Mouse (Mus musculus): ENCODE results near the gene Emc9. TPM values are rescaled to one million over a fixed set of nuclear protein-coding genes. Genes with fewer than 3 reads are reported as not detected.

Gene Emc9
- polyA plus RNA-seq, 1 experiment from 2014 or later = 56.2 TPM

GRCm38 (mm10) chr14:55605743-55606459, 20.8 kb upstream of the Emc9 start:
- Histone ChIP-seq H3K27me3 (replicated peaks) (no peaks in the 10 kb centered on the region), H3K9me3 (replicated peaks) (no peaks in the 10 kb centered on the region), H3K27ac (replicated peaks) (no peak overlapping the region), H3K4me3 (replicated peaks) (no peak overlapping the region), H3K9ac (replicated peaks) (no peak overlapping the region), H3K36me3 (peaks cover 80% of the 10 kb centered on the region), H3K4me1 (peaks cover 12% of the 10 kb centered on the region), H3K4me2 (no peak overlapping the region)
- no peak for ATAC-seq (ENCODE audit: low FRiP score)
- 94% methylated on average over 16 of the region's 16 CpGs for WGBS

- no peak overlapping the region for H3K9ac ChIP-seq (replicated peaks)
- H3K36me3 ChIP-seq = peaks cover 82% of the 10 kb centered on the region
- no peak overlapping the region for H3K4me3 ChIP-seq (replicated peaks)
- peaks cover 12% of the 10 kb centered on the region for H3K4me1 ChIP-seq
- ATAC-seq (ENCODE audit: low FRiP score) = no peak
- peak overlapping the region; percentile 54 for H3K4me2 ChIP-seq
- no peak overlapping the region for H3K27ac ChIP-seq (replicated peaks)
- H3K9me3 ChIP-seq (replicated peaks) = no peaks in the 10 kb centered on the region
- H3K27me3 ChIP-seq (replicated peaks) = no peaks in the 10 kb centered on the region
- 86% methylated on average over 11 of the region's 11 CpGs for WGBS
Observed at GRCm38 (mm10) chr14:55604823-55605222, 19.7 kb upstream of the Emc9 start.

- Histone ChIP-seq H3K27me3 (replicated peaks) (no peaks in the 10 kb centered on the region), H3K9ac (replicated peaks) (no peak overlapping the region), H3K9me3 (replicated peaks) (no peaks in the 10 kb centered on the region), H3K4me2 (peak overlapping the region; percentile 54), H3K36me3 (peaks cover 82% of the 10 kb centered on the region), H3K27ac (replicated peaks) (peak overlapping the region; percentile 63; the same call in 1 of the 2 replicates), H3K4me1 (peaks cover 12% of the 10 kb centered on the region), H3K4me3 (replicated peaks) (peak overlapping the region; percentile 34)
- ATAC-seq (ENCODE audit: low FRiP score) = peak; percentile 86; the same call in 1 of the 2 replicates
- WGBS = 24% methylated on average over 19 of the region's 19 CpGs
Observed at GRCm38 (mm10) chr14:55603633-55604576, 18.8 kb upstream of the Emc9 start.

GRCm38 (mm10) chr14:55603271-55603632, 18.1 kb upstream of the Emc9 start, which contains the start of gene Irf9:
Gene Irf9, plus strand, starts transcription at chr14:55603571.
- H3K27me3 ChIP-seq (replicated peaks) = no peaks in the 10 kb centered on the region
- 86% methylated on average over 7 of the region's 7 CpGs for WGBS
- H3K36me3 ChIP-seq = peaks cover 82% of the 10 kb centered on the region
- H3K4me3 ChIP-seq (replicated peaks) = peak within 1 kb of the TSS; percentile 34
- ATAC-seq (ENCODE audit: low FRiP score) = no peak
- no peaks in the 10 kb centered on the region for H3K9me3 ChIP-seq (replicated peaks)
- no peak within 1 kb of the TSS for H3K9ac ChIP-seq (replicated peaks)
- H3K4me2 ChIP-seq = peak within 1 kb of the TSS; percentile 54
- peaks cover 12% of the 10 kb centered on the region for H3K4me1 ChIP-seq
- peak within 1 kb of the TSS; percentile 63; the same call in 1 of the 2 replicates for H3K27ac ChIP-seq (replicated peaks)

GRCm38 (mm10) chr14:55598521-55599390, 13.7 kb upstream of the Emc9 start:
- no peak overlapping the region for H3K4me2 ChIP-seq
- no peak overlapping the region for H3K4me3 ChIP-seq (replicated peaks)
- peaks cover 11% of the 10 kb centered on the region for H3K4me1 ChIP-seq
- H3K9me3 ChIP-seq (replicated peaks) = no peaks in the 10 kb centered on the region
- H3K9ac ChIP-seq (replicated peaks) = no peak overlapping the region
- 96% methylated on average over 21 of the region's 21 CpGs for WGBS
- ATAC-seq (ENCODE audit: low FRiP score) = no peak
- peaks cover 95% of the 10 kb centered on the region for H3K36me3 ChIP-seq
- H3K27ac ChIP-seq (replicated peaks) = no peak overlapping the region
- no peaks in the 10 kb centered on the region for H3K27me3 ChIP-seq (replicated peaks)

GRCm38 (mm10) chr14:55596036-55596690, 11.1 kb upstream of the Emc9 start:
- ATAC-seq (ENCODE audit: low FRiP score) = no peak
- 72% methylated on average over 13 of the region's 13 CpGs for WGBS

GRCm38 (mm10) chr14:55592226-55592625, 7.1 kb upstream of the Emc9 start:
- no peak for ATAC-seq (ENCODE audit: low FRiP score)
- Histone ChIP-seq H3K27me3 (replicated peaks) (no peaks in the 10 kb centered on the region), H3K27ac (replicated peaks) (peak overlapping the region; percentile 92), H3K36me3 (peaks cover 45% of the 10 kb centered on the region), H3K4me3 (replicated peaks) (peak overlapping the region; percentile 93), H3K4me1 (peaks cover 39% of the 10 kb centered on the region), H3K9me3 (replicated peaks) (no peaks in the 10 kb centered on the region), H3K4me2 (peak overlapping the region; percentile 95), H3K9ac (replicated peaks) (peak overlapping the region; percentile 87)
- WGBS = 6% methylated on average over 16 of the region's 16 CpGs

More at GRCm38 (mm10) chr14:55596036-55596690, 11.1 kb upstream of the Emc9 start:
- no peak overlapping the region for H3K4me2 ChIP-seq
- H3K27ac ChIP-seq (replicated peaks) = no peak overlapping the region
- H3K36me3 ChIP-seq = peaks cover 70% of the 10 kb centered on the region
- H3K4me3 ChIP-seq (replicated peaks) = no peak overlapping the region
- H3K27me3 ChIP-seq (replicated peaks) = no peaks in the 10 kb centered on the region
- no peaks in the 10 kb centered on the region for H3K9me3 ChIP-seq (replicated peaks)
- no peak overlapping the region; the same call in 1 of the 2 replicates for H3K9ac ChIP-seq (replicated peaks)
- peaks cover 25% of the 10 kb centered on the region for H3K4me1 ChIP-seq

- Histone ChIP-seq H3K4me1 (peaks cover 39% of the 10 kb centered on the region), H3K4me3 (replicated peaks) (peak within 1 kb of the TSS; percentile 93), H3K27me3 (replicated peaks) (no peaks in the 10 kb centered on the region), H3K36me3 (peaks cover 39% of the 10 kb centered on the region), H3K27ac (replicated peaks) (peak within 1 kb of the TSS; percentile 92), H3K9ac (replicated peaks) (peak within 1 kb of the TSS; percentile 87), H3K4me2 (peak within 1 kb of the TSS; percentile 95), H3K9me3 (replicated peaks) (no peaks in the 10 kb centered on the region)
- ATAC-seq (ENCODE audit: low FRiP score) = peak; percentile 90
- 0% methylated on average over 33 of the region's 33 CpGs for WGBS
Observed at GRCm38 (mm10) chr14:55591331-55591891, 6.3 kb upstream of the Emc9 start, which contains the start of gene Rnf31. Gene Rnf31, plus strand, starts transcription at chr14:55591708.

GRCm38 (mm10) chr14:55590748-55591330, 5.7 kb upstream of the Emc9 start, which contains the start of gene Psme2:
Gene Psme2, minus strand, starts transcription at chr14:55591113.
- peak within 1 kb of the TSS; percentile 95 for H3K4me2 ChIP-seq
- H3K27ac ChIP-seq (replicated peaks) = peak within 1 kb of the TSS; percentile 92
- H3K4me3 ChIP-seq (replicated peaks) = peak within 1 kb of the TSS; percentile 93
- no peaks in the 10 kb centered on the region for H3K27me3 ChIP-seq (replicated peaks)
- ATAC-seq (ENCODE audit: low FRiP score) = peak; percentile 96
- peak within 1 kb of the TSS; percentile 87 for H3K9ac ChIP-seq (replicated peaks)
- H3K36me3 ChIP-seq = peaks cover 34% of the 10 kb centered on the region
- under 1% methylated on average over 21 of the region's 22 CpGs for WGBS
- H3K9me3 ChIP-seq (replicated peaks) = no peaks in the 10 kb centered on the region
- H3K4me1 ChIP-seq = peaks cover 39% of the 10 kb centered on the region

Measured in neural tube, embryonic 15.5 days (tissue).